ENCODE assay signal across 13 mouse cellular contexts in genomic region chr12:102058428-102058827, GRCm38 (mm10).
DNase-seq lines count a peak whose midpoint lies in the region; ATAC-seq and TF ChIP-seq lines count a peak whose summit lies in the region.
"Had no signal": no experiment of that assay in that cellular context is flagged by ENCODE, and none has a peak within 500 bp of the region (broad histone marks: within the 10 kb centered on the region; RNA-seq: fewer than 3 reads in every experiment).

No protein-coding gene starts in this region.

- H3K4me3 ChIP-seq in hindbrain, embryonic 10.5 days, result no peak overlapping the region
- no peak overlapping the region for H3K4me3 ChIP-seq in midbrain, embryonic 14.5 days (replicated peaks; ENCODE audit: low read depth, low read length)
- no peak overlapping the region for H3K4me3 ChIP-seq in gastrocnemius, adult 2 months
- H3K4me3 ChIP-seq: embryonic facial prominence, embryonic 15.5 days; heart, embryonic 15.5 days; limb, embryonic 13.5 days had no signal

- WGBS in hindbrain, embryonic 10.5 days, result 76% methylated on average over 3 of the region's 3 CpGs
- 42% methylated on average over 3 of the region's 3 CpGs for WGBS in midbrain, embryonic 14.5 days

- H3K9ac ChIP-seq in midbrain, embryonic 14.5 days (replicated peaks; ENCODE audit: low read length), result no peak overlapping the region
- H3K9ac ChIP-seq: embryonic facial prominence, embryonic 15.5 days; heart, embryonic 15.5 days; limb, embryonic 13.5 days had no signal

- H3K27me3 ChIP-seq in hindbrain, embryonic 10.5 days (ENCODE audit: insufficient read depth, poor library complexity, severe bottlenecking), result no peaks in the 10 kb centered on the region
- H3K27me3 ChIP-seq in midbrain, embryonic 14.5 days (ENCODE audit: control insufficient read depth, insufficient read depth, low read length), result no peaks in the 10 kb centered on the region
- H3K27me3 ChIP-seq: embryonic facial prominence, embryonic 15.5 days; heart, embryonic 15.5 days; limb, embryonic 13.5 days had no signal

- peaks cover 33% of the 10 kb centered on the region for H3K4me1 ChIP-seq in hindbrain, embryonic 10.5 days (replicated peaks)
- peaks cover 15% of the 10 kb centered on the region for H3K4me1 ChIP-seq in midbrain, embryonic 14.5 days (ENCODE audit: control insufficient read depth, insufficient read depth, low read length)

- DNase-seq in cerebellum, adult 11 months, result peak; percentile 19
- DNase-seq in cerebellum, adult 9-10 months, result peak; percentile 53
- no peak for DNase-seq in hindbrain, embryonic 10.5 days (ENCODE audit: low spot score)
- DNase-seq in midbrain, embryonic 14.5 days, result peak; percentile 75
- DNase-seq in heart, postnatal 10 days, result no peak
- DNase-seq in right cerebral cortex, postnatal 4 days, result no peak
- DNase-seq in gastrocnemius, adult 2 months, result no peak
- DNase-seq: gastrocnemius, postnatal 36 days had no signal

- H3K27ac ChIP-seq in hindbrain, embryonic 10.5 days, result peak overlapping the region; percentile 62; the same call in 1 of the 2 replicates
- H3K27ac ChIP-seq in midbrain, embryonic 14.5 days (replicated peaks; ENCODE audit: low read depth, low read length), result peak overlapping the region; percentile 78
- no peak overlapping the region for H3K27ac ChIP-seq in gastrocnemius, adult 2 months
- H3K27ac ChIP-seq: embryonic facial prominence, embryonic 15.5 days; heart, embryonic 15.5 days; kidney, postnatal 0 days; limb, embryonic 13.5 days had no signal

- no peaks in the 10 kb centered on the region for H3K36me3 ChIP-seq in hindbrain, embryonic 10.5 days
- H3K36me3 ChIP-seq in midbrain, embryonic 14.5 days (ENCODE audit: control insufficient read depth, insufficient read depth, low read length), result no peaks in the 10 kb centered on the region
- H3K36me3 ChIP-seq: embryonic facial prominence, embryonic 15.5 days; heart, embryonic 15.5 days; limb, embryonic 13.5 days had no signal

- TF ChIP-seq CTCF in gastrocnemius, adult 2 months (IDR thresholded peaks at IDR 0.05), result no peak

- H3K4me2 ChIP-seq in midbrain, embryonic 14.5 days (ENCODE audit: low read length), result 0 out of 2 replicates have a peak overlapping the region, but pooled peaks have one; percentile 0
- H3K4me2 ChIP-seq: embryonic facial prominence, embryonic 15.5 days; heart, embryonic 15.5 days; limb, embryonic 13.5 days had no signal

- intact Hi-C loops in heart, postnatal 10 days (cut with DNase I), result no loop called here
- intact Hi-C loops in gastrocnemius, adult 2 months (cut with DNase I), result no loop called here

- ATAC-seq in midbrain, embryonic 14.5 days (ENCODE audit: low FRiP score, low TSS enrichment), result peak; percentile 80
- ATAC-seq: lung, postnatal 0 days had no signal

- H3K9me3 ChIP-seq in hindbrain, embryonic 10.5 days, result no peaks in the 10 kb centered on the region
- no peaks in the 10 kb centered on the region for H3K9me3 ChIP-seq in midbrain, embryonic 14.5 days (ENCODE audit: control insufficient read depth, low read length)
- H3K9me3 ChIP-seq: embryonic facial prominence, embryonic 15.5 days; heart, embryonic 15.5 days; limb, embryonic 13.5 days had no signal

Comparison
In these comparisons a context has a peak if more than half of its experiments do, and no peak if none do; other contexts are left out.
1. DNase-seq: peak in cerebellum, adult 11 months (single experiment), cerebellum, adult 9-10 months (single experiment) and midbrain, embryonic 14.5 days (single experiment); none in hindbrain, embryonic 10.5 days (single experiment), heart, postnatal 10 days (0 of 2), right cerebral cortex, postnatal 4 days (single experiment) and gastrocnemius, adult 2 months (single experiment).